Mouse (Mus musculus) effector memory CD4-positive, alpha-beta T cell, adult 7 months (primary cell): ENCODE results near the gene Nap1l5. TPM values are rescaled to one million over a fixed set of nuclear protein-coding genes. Genes with fewer than 3 reads are reported as not detected.

Source experiments
- polyA plus RNA-seq: library from polyadenylated mRNA; unstranded; fragments of 100-300 nt; shearing (Covaris generic); gene quantifications from one replicate; pipeline ENCODE4 v1.2.1, GENCODE M21; 2017

Nap1l5 gene
- 1.0 TPM for polyA plus RNA-seq

GRCm38 (mm10) chr6:58906852-58907261, at the start of gene Nap1l5:
TSS of gene Nap1l5 (minus strand) at chr6:58907076.

Other genes starting within 250 kb of the Nap1l5 start
- 85.4 TPM for gene Herc3, start 75.6 kb downstream of the Nap1l5 start, polyA plus RNA-seq
- 0.41 TPM for gene Fam13a, start 117.5 kb upstream of the Nap1l5 start, polyA plus RNA-seq